Mouse (Mus musculus): ENCODE measurements around the gene March6. TPM values are rescaled to one million over a fixed set of nuclear protein-coding genes. Genes with fewer than 3 reads are reported as not detected.

March6 gene
- polyA plus RNA-seq, 1 experiment from 2014 or later: 24.6 TPM

- Histone ChIP-seq H3K36me3 (ENCODE audit: inconsistent target) (peaks cover 32% of the 10 kb centered on the region; the same call in 1 of the 2 replicates), H3K4me3 (ENCODE audit: inconsistent target) (no peak overlapping the region), H3K79me2 (ENCODE audit: inconsistent target) (no peaks in the 10 kb centered on the region), H3K27ac (peak overlapping the region; percentile 60)
- 33% methylated on average over 1 of the region's 1 CpGs for WGBS (ENCODE audit: missing documents)
Observed at GRCm38 (mm10) chr15:31466749-31467148, 64.1 kb downstream of the March6 start.

DNA sequence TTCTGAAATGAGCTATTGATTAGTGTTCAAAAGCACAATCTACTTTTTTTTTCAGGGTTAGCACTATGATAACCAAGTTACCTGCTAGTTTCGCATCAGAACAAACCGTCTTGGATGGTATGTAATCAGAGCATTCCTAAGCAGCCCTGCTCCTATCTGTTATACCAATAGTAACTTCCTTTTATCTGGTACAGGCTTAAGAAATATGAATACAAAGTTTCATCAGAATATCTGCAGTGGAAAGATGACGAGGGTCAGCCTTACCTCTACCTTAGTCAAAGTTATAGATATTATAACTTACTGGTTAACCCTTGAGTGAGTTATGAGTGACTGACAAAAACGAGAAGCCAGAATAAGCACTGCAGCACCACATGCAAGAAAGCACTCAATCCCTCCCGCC is 64.6 kb downstream of the March6 start:
- Histone ChIP-seq H3K36me3 (ENCODE audit: inconsistent target) (peaks cover 36% of the 10 kb centered on the region), H3K27ac (peak overlapping the region; percentile 60), H3K4me3 (ENCODE audit: inconsistent target) (no peak overlapping the region), H3K79me2 (ENCODE audit: inconsistent target) (no peaks in the 10 kb centered on the region)
- WGBS (ENCODE audit: missing documents): 64% methylated on average over 5 of the region's 5 CpGs

DNA sequence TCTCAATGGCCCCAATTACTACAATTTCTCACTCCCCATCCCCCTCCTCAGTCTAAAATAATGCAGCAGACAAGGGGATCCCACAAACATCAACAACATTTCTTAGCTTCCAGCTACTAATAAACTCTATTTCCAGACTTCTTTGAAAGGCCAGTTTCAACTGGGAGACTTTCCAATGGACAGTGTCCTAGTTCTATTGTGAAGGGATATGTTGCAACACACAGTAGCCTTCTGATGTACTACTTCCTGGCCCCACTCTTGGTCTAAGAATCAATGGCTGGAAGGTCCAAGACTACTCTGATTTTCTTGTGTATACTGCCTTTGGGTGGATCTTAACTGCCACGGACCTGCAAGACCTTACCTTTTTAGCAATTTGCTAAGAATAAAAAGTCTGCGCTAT is 65.0 kb downstream of the March6 start:
- peaks cover 41% of the 10 kb centered on the region for H3K36me3 ChIP-seq (ENCODE audit: inconsistent target)
- WGBS (ENCODE audit: missing documents): 94% methylated on average over 2 of the region's 2 CpGs
- H3K4me3 ChIP-seq (ENCODE audit: inconsistent target): no peak overlapping the region
- no peak overlapping the region for H3K27ac ChIP-seq
- H3K79me2 ChIP-seq (ENCODE audit: inconsistent target): no peaks in the 10 kb centered on the region

DNA sequence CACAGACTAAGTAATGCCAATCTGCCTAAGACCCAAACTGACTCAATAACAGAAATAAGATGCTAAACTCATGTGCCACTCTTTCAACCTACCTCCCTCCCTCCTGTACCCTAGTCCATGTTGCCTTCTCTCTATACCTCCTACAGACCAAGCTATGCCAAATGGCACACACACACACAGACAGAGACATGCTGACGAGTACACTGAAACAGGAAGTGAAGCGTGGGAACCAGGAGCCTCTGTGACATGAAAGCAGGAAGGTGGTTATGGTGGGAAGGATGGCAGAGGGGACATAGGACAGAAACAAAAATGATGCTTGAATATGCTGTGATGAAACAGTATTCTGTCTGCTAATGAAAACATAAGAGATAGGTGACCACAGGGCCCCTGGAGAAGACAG is 70.3 kb downstream of the March6 start:
- 16% methylated on average over 2 of the region's 2 CpGs for WGBS (ENCODE audit: missing documents)
- Histone ChIP-seq H3K4me3 (ENCODE audit: inconsistent target) (no peak overlapping the region), H3K79me2 (ENCODE audit: inconsistent target) (no peaks in the 10 kb centered on the region), H3K36me3 (ENCODE audit: inconsistent target) (peaks cover 65% of the 10 kb centered on the region), H3K27ac (no peak overlapping the region)

GRCm38 (mm10) chr15:31458081-31458480 is 72.8 kb downstream of the March6 start:
- no peaks in the 10 kb centered on the region for H3K79me2 ChIP-seq (ENCODE audit: inconsistent target)
- H3K27ac ChIP-seq: no peak overlapping the region
- H3K36me3 ChIP-seq (ENCODE audit: inconsistent target): peaks cover 45% of the 10 kb centered on the region
- no peak overlapping the region for H3K4me3 ChIP-seq (ENCODE audit: inconsistent target)
- WGBS (ENCODE audit: missing documents): 92% methylated on average over 7 of the region's 7 CpGs

- Histone ChIP-seq H3K4me3 (ENCODE audit: inconsistent target) (no peak overlapping the region), H3K36me3 (ENCODE audit: inconsistent target) (peaks cover 29% of the 10 kb centered on the region), H3K79me2 (ENCODE audit: inconsistent target) (no peaks in the 10 kb centered on the region), H3K27ac (no peak overlapping the region)
- WGBS (ENCODE audit: missing documents): 62% methylated on average over 4 of the region's 5 CpGs
Observed at GRCm38 (mm10) chr15:31456381-31456780, 74.5 kb downstream of the March6 start.

DNA sequence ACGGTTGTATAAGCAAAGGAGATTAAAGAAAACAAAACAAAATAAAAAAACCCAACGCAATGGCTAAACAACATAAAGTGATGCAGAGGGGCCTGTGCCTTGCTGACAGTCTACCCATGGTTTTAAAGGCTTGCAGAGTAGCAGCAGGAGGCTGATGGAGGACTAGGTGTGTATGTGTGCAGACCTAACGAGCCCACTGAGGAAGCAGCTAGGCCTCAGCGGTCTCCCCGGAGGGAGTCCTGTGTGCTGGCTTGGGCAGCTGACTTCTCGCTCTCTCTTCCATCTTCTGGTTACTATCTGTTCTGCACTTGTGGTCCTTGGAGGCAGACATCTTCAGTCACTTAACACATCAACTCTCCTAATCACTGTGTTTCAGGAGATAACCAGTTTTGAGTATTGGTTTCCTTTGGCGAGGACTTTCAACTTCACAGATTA is 76.0 kb downstream of the March6 start:
- peaks cover 19% of the 10 kb centered on the region for H3K36me3 ChIP-seq (ENCODE audit: inconsistent target)
- H3K27ac ChIP-seq: no peak overlapping the region
- no peak overlapping the region for H3K4me3 ChIP-seq (ENCODE audit: inconsistent target)
- whole genome bisulfite sequencing (ENCODE audit: missing documents): 90% methylated on average over 7 of the region's 7 CpGs
- H3K79me2 ChIP-seq (ENCODE audit: inconsistent target): no peaks in the 10 kb centered on the region

DNA sequence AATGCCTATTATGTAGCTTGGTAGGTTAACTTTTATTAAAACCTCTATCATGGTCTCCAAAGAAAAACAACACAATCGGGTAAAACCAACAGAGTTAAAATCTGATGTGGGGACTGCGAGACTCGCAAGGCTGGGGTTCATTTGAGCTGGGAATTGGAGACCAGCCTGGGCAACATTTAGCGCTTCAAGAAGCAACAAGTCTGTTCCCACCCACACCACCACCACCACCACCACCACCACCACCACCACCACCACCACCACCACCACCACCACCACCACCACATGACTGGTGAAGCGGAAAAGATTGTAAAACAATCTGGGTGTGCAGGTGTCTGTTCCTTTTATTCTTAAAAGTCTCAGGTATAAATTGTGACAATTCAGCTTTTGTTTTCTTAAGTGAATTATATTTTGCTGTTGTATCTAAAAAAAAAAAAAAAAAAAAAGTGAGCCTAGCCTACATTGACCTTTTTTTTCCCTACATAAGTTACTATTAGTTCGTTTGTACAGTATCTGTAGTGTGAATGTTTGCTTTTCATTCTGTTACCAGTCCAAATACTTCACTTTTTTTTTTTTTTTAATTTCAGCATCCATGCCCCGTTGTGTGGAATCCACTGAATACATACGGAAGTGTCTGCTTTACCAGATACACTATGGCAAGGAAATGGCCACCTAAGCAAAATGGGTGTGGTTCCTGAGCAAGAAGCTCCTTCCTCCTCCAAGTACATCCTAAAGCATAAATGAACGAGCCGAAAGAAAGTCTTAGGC is 76.6 kb downstream of the March6 start:
- peaks cover 13% of the 10 kb centered on the region for H3K36me3 ChIP-seq (ENCODE audit: inconsistent target)
- peak overlapping the region; percentile 80 for H3K27ac ChIP-seq
- peak overlapping the region; percentile 27 for H3K4me3 ChIP-seq (ENCODE audit: inconsistent target)
- no peaks in the 10 kb centered on the region for H3K79me2 ChIP-seq (ENCODE audit: inconsistent target)
- WGBS (ENCODE audit: missing documents): 58% methylated on average over 8 of the region's 10 CpGs

DNA sequence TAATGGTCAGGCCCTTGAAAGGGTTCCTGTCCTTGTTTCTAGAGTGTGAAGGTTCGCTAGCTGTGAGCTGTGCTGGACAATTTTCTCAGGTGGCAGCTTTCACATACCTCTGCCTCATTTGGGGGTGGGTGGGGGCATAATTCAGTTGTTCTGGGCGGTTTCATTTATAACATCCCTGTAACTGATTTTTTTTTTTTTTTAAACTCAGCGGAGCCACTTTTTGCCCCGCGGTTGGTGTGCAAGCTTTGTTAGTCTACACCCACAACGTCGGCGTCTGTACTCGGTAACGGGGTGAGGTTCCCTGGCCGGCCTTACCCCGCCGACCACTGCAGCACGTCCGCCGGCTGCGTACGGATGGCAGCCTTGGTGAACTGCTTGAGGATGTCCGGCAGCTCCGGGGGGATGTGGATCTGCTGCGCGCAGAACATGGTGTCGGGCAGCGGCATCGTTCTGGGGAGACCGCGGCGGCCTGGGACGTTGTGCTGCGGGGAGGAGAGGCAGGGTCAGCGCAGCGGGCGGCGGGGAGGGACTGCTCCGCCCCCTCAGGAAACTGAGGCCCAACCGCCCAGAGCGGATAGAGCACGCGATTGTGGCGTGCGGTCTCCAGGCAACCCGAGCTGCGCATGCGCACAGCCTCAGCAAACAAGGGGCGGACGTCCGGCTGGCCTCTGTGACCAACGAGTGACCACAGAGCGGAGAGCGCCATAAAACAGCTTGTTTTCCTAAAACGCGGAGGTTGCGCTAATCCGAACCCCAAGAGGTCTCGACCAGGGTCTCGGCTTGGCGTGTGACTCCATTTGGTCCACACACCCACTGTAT is 77.5 kb downstream of the March6 start, which contains the start of gene Ropn1l:
TSS of gene Ropn1l (minus strand) at position 640 of the 819 bp plus-strand sequence.
- H3K36me3 ChIP-seq (ENCODE audit: inconsistent target): peaks cover 4% of the 10 kb centered on the region; the same call in 1 of the 2 replicates
- peak within 1 kb of the TSS; percentile 86 for H3K27ac ChIP-seq
- under 1% methylated on average over 57 of the region's 57 CpGs for WGBS (ENCODE audit: missing documents)

DNA sequence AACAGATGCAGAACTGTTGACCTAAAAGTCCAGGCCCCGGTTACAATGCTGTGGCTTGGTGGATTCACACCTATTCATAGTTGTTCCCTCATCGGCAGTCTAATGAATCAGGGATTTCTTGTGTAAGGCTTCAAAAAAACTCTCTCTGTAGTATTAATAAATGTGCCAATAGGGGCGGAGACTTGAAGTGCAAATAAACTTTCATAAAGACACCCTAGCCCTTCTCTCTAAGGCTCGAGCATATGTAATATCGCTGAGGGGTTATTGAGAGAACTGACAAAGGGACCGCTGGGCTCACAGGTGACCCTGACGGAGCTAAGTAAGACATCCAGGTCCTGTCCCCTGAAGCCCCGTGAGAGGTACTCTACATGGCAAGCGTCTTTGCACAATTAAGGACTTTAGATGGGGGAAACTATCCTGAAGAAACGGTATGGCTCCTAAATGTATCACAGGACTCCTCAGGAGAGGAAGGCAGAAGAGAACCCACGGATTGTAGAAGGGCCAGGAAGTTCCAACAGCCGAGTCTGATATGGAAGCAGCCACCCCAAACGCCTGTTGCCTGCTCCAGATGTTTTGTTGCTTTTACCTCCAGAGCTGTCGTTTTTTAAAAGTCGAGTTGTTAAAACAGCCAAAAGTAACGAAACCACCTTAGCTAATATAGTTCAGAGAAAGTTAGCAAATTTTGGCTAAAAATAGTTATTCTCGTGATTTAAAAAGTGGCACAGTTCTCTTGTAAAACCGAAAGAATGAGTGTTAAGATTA is 78.3 kb downstream of the March6 start:
- peak overlapping the region; percentile 62 for H3K4me3 ChIP-seq (ENCODE audit: inconsistent target)

More for the DNA sequence above, 77.5 kb downstream of the March6 start, which contains the start of gene Ropn1l:
- H3K79me2 ChIP-seq (ENCODE audit: inconsistent target): no peaks in the 10 kb centered on the region
- peak within 1 kb of the TSS; percentile 62 for H3K4me3 ChIP-seq (ENCODE audit: inconsistent target)

GRCm38 (mm10) chr15:31449772-31450171 is 81.1 kb downstream of the March6 start:
- Histone ChIP-seq H3K4me3 (ENCODE audit: inconsistent target) (no peak overlapping the region), H3K36me3 (ENCODE audit: inconsistent target) (no peaks in the 10 kb centered on the region), H3K27ac (0 out of 2 replicates have a peak overlapping the region, but pooled peaks have one; percentile 4), H3K79me2 (ENCODE audit: inconsistent target) (no peaks in the 10 kb centered on the region)
- 97% methylated on average over 2 of the region's 2 CpGs for WGBS (ENCODE audit: missing documents)

More for the DNA sequence above, 78.3 kb downstream of the March6 start:
- peak overlapping the region; percentile 86 for H3K27ac ChIP-seq
- no peaks in the 10 kb centered on the region for H3K79me2 ChIP-seq (ENCODE audit: inconsistent target)
- no peaks in the 10 kb centered on the region; the same call in 1 of the 2 replicates for H3K36me3 ChIP-seq (ENCODE audit: inconsistent target)
- WGBS (ENCODE audit: missing documents): 18% methylated on average over 18 of the region's 18 CpGs

DNA sequence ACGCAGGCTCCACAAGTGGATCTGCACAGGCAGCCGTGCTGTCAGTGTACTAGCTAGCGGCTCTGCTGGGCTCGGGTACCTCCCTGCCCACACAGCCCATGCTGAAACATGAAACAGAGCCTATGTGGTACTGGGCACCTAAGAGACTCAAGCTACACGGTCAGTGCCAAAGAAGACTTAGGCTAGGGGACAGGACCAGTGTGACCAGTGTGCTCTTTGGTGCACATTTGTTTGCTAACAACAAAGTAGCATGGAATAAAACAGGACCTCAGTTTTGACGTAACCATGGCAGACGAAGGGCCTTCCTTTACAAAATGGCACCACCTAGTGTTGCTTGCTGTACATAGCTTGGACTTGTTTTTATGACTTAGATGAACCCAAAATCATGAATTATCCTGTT is 83.7 kb downstream of the March6 start:
- Histone ChIP-seq H3K27ac (no peak overlapping the region), H3K36me3 (ENCODE audit: inconsistent target) (no peaks in the 10 kb centered on the region), H3K79me2 (ENCODE audit: inconsistent target) (no peaks in the 10 kb centered on the region), H3K4me3 (ENCODE audit: inconsistent target) (no peak overlapping the region)
- 56% methylated on average over 7 of the region's 7 CpGs for WGBS (ENCODE audit: missing documents)

DNA sequence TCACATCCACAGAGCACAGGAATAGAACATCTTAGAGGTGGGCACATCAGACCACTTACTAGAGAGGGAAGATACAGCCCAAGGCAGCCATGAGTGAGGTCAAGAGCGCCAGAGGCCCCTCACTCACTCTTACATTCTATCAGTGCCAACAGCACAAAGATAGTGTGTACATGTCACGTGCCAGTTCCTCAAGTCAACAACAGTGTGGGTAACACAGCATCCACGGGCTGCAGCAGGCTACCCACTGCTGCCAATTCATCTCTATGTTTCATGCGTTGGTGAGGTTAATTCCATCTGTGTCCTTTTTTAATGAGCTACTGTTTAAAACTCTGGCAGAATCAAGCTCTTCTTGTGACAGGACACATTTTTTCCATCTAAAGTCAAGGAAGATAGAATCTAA is 88.2 kb downstream of the March6 start:
- no peaks in the 10 kb centered on the region for H3K79me2 ChIP-seq (ENCODE audit: inconsistent target)
- H3K27ac ChIP-seq: no peak overlapping the region
- H3K4me3 ChIP-seq (ENCODE audit: inconsistent target): no peak overlapping the region
- 90% methylated on average over 4 of the region's 4 CpGs for whole genome bisulfite sequencing (ENCODE audit: missing documents)
- no peaks in the 10 kb centered on the region for H3K36me3 ChIP-seq (ENCODE audit: inconsistent target)

DNA sequence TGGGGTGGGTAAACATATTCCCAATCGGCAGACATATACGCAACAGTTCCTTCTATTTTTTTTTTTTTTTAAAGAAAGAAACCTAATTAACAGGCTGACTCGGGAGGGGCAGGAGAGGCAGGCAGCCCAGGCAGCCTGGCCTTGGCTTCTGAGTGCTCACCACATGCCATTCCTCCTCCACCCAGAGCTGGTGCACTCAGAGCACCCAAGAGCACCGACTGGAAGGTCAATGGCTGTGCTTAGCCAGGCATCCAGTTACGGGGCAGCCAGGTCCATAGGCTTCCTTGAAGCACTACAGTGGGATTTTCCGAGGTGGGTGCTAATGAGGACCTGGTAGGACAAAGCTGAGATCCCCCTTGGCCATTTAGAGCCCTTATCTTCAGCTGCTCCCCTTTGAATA is 88.9 kb downstream of the March6 start:
- 90% methylated on average over 6 of the region's 6 CpGs for WGBS (ENCODE audit: missing documents)
- Histone ChIP-seq H3K4me3 (ENCODE audit: inconsistent target) (no peak overlapping the region), H3K36me3 (ENCODE audit: inconsistent target) (no peaks in the 10 kb centered on the region), H3K27ac (no peak overlapping the region), H3K79me2 (ENCODE audit: inconsistent target) (no peaks in the 10 kb centered on the region)

All from macrophage (primary cell).